Mouse (Mus musculus) frontal cortex, adult 2 months (tissue): ENCODE data around the gene Coro7. TPM values are rescaled to one million over a fixed set of nuclear protein-coding genes. Genes with fewer than 3 reads are reported as not detected.

Experiments
- polyA plus RNA-seq: library from polyadenylated mRNA; depleted of rRNA; stranded (reverse); fragments of >200 nt; gene quantifications from 2 replicates; pipeline ENCODE4 v1.2.3, GENCODE M21; 2012; rRNA removed

Gene Coro7
- polyA plus RNA-seq, 1 experiment, result 100 TPM

Other genes starting within 250 kb of the Coro7 start
- 7.7 and 8.1 TPM in 2 replicates for gene Srl, start 138.0 kb downstream of the Coro7 start, polyA plus RNA-seq
- 6.9 and 7.2 TPM in 2 replicates for gene Tfap4, start 119.9 kb downstream of the Coro7 start, polyA plus RNA-seq
- 17.9 and 19.1 TPM in 2 replicates for gene Glis2, start 85.1 kb downstream of the Coro7 start, polyA plus RNA-seq
- gene Pam16, start 54.8 kb downstream of the Coro7 start, polyA plus RNA-seq, result 95.5 and 119 TPM in 2 replicates
- 5.9 and 6.9 TPM in 2 replicates for gene Vasn, start 39.8 kb downstream of the Coro7 start, polyA plus RNA-seq
- 51.2 and 51.9 TPM in 2 replicates for gene Dnaja3, start 39.8 kb downstream of the Coro7 start, polyA plus RNA-seq
- 18.5 and 22.1 TPM in 2 replicates for gene Nmral1, start 39.6 kb upstream of the Coro7 start, polyA plus RNA-seq
- 95.8 and 101 TPM in 2 replicates for gene Hmox2, start 46.6 kb upstream of the Coro7 start, polyA plus RNA-seq
- gene Cdip1, start 110.5 kb upstream of the Coro7 start, polyA plus RNA-seq, result 187 TPM in 2 replicates
- gene 4930562C15Rik, start 155.6 kb upstream of the Coro7 start, polyA plus RNA-seq, result 0.08 TPM in 1 of 2 replicates, not detected in the other
- gene Ubald1, start 200.5 kb upstream of the Coro7 start, polyA plus RNA-seq, result 51.3 and 66.1 TPM in 2 replicates
- gene Mgrn1, start 206.5 kb upstream of the Coro7 start, polyA plus RNA-seq, result 216 and 221 TPM in 2 replicates